Mouse (Mus musculus): ENCODE results near the gene Smad5. TPM values are rescaled to one million over a fixed set of nuclear protein-coding genes. Genes with fewer than 3 reads are reported as not detected.
A peak's percentile ranks its signal among the peaks of the same experiment; 100 is the strongest.

The Smad5 gene
- polyA plus RNA-seq, 1 experiment from 2014 or later: 26.5 TPM

DNA sequence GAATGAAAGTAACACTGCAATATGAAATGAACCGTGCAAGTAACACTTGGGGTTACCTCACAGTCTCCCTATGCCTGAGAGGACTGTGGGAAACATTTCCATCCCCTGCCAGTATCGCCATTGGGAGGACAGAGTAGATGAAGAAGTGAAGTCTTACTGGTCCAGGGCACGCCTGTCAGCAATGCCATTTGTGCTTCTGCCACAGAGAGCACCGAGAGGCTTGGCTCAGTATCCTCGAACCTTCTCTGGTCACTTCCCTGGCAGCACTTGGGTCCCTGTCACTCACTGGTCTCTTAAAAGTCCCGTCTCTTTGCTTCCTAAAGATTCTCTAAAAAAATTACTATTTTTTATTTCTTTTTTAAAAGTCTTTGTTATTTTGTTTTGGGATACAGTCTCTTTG is 37.7 kb downstream of the Smad5 start:
- peaks cover 35% of the 10 kb centered on the region for H3K36me3 ChIP-seq
- H3K4me2 ChIP-seq (replicated peaks): no peak overlapping the region
- H3K27ac ChIP-seq: no peak overlapping the region
- H3K9ac ChIP-seq (replicated peaks): no peak overlapping the region
- 89% methylated on average over 6 of the region's 6 CpGs for WGBS
- H3K4me1 ChIP-seq (replicated peaks): no peaks in the 10 kb centered on the region
- H3K9me3 ChIP-seq: no peaks in the 10 kb centered on the region
- no peak for ATAC-seq
- no peak overlapping the region for H3K4me3 ChIP-seq (replicated peaks)
- H3K27me3 ChIP-seq: no peaks in the 10 kb centered on the region

DNA sequence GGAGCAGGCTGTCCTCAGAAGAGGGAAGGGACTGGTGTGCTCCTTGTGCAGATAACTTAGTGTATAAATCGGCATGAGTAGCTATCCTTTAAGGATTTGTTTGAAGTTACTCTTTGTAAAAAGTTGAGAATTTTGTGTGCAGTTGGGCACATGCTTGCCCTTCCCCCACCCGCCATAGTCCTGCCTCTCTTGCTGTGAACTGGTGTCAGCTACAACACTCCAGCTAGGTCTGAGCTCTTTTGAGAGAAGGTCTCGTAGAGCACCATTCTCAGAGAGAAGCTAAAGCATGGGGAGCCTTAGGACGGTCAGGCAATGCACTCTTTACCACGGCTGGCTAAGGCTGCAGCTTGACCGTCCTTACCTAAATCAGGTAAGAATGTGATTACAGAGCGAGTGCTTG is 38.9 kb downstream of the Smad5 start:
- no peak for ATAC-seq
- 82% methylated on average over 7 of the region's 7 CpGs for WGBS
- H3K27me3 ChIP-seq: no peaks in the 10 kb centered on the region
- peaks cover 29% of the 10 kb centered on the region for H3K36me3 ChIP-seq
- H3K9me3 ChIP-seq: no peaks in the 10 kb centered on the region
- H3K4me2 ChIP-seq (replicated peaks): no peak overlapping the region
- no peak overlapping the region for H3K27ac ChIP-seq
- H3K4me1 ChIP-seq (replicated peaks): no peaks in the 10 kb centered on the region
- H3K4me3 ChIP-seq (replicated peaks): no peak overlapping the region
- no peak overlapping the region for H3K9ac ChIP-seq (replicated peaks)

DNA sequence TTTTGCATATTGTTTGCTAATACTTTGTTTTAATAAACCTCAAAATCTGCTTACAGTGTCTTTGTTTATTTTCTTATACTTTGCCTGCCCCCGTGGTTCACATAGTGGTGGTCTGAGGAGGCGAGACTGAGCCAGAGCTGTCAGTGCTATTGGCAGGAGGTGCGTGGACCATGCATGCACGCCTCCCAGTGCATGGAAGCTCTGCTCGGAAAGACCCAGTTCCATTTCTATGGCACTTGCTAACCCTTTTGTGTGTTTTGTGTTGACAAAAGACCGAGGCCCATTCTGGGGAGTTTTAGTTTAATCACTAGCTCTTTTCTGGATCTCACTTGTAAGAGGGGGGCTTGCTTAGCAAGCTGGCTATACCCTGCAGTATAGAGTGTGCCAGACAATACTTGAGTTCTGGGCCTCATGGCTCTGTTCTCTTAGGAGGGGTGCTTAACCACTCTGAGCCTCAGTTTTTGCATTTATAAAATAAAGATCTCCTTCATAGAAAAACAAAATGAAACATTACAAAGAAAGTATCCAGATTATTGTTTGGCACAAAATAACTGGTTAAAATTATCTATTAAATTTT is 39.6 kb downstream of the Smad5 start:
- Histone ChIP-seq H3K27me3 (no peaks in the 10 kb centered on the region), H3K4me1 (replicated peaks) (no peaks in the 10 kb centered on the region), H3K4me3 (replicated peaks) (no peak overlapping the region), H3K4me2 (replicated peaks) (no peak overlapping the region), H3K9ac (replicated peaks) (no peak overlapping the region), H3K27ac (no peak overlapping the region), H3K9me3 (no peaks in the 10 kb centered on the region), H3K36me3 (peaks cover 22% of the 10 kb centered on the region)
- 0 out of 2 replicates have a peak, but pooled peaks have one; percentile 37 for ATAC-seq
- WGBS: 40% methylated on average over 6 of the region's 6 CpGs

DNA sequence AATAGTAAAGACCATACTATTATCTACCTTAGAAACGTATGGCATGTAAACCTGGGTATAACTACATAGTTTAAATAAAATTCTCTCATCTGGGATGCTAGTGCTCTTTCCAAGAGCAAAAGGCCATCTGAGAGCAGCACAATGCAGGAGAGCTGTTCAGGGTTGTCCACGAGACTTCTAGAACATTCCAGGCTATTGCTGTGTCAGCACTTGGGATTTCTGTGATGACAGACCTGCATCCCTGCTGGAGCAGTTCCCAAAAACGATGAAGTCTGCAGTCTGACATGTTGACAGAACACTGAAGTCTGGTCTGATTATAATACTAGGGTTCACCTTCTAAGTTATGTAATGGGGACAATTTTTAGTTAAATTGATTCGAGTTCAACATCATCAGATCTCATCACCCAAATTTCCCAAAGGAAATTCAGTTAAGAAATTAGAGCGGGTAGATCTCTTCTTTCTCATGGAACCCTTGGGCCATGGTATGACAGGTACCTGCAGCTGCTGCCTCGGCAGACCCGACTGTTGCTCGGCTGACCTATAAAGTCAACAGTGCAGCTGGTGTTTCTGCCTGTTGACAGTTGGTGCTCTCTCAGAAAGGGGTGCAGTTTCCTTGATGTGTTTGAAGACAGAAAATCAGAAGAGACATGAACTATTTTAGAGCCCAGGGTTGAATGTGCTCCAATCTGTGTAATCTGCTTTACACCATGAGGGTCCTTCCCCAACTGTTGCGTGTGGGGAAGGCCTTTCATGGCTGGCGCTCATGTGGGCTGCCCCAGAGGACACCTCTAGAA is 44.1 kb downstream of the Smad5 start:
- no peak overlapping the region for H3K27ac ChIP-seq
- H3K27me3 ChIP-seq: peaks cover 18% of the 10 kb centered on the region
- H3K4me2 ChIP-seq (replicated peaks): no peak overlapping the region
- no peak for ATAC-seq
- no peaks in the 10 kb centered on the region for H3K9me3 ChIP-seq
- 83% methylated on average over 10 of the region's 10 CpGs for WGBS
- H3K4me1 ChIP-seq (replicated peaks): peaks cover 2% of the 10 kb centered on the region
- H3K9ac ChIP-seq (replicated peaks): no peak overlapping the region
- no peak overlapping the region for H3K4me3 ChIP-seq (replicated peaks)
- no peaks in the 10 kb centered on the region for H3K36me3 ChIP-seq

DNA sequence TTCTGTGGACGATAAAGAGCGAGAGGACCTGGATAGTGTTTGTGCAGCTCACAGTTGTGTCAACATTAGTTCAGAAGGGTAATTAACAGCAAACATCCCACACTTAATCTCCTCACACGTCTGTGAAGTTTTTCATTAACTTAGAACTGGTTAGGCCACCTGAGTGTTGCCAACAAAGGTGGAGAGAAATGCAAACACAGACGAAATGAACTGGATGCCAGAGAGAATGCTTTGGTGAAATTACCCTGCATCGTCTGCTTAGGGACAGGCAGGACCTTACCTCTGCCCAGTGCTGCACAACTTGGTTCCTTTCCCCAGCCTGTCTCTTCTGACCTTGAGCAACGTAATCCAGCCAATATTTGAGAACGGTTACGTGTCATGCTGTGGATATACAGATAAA is 44.7 kb downstream of the Smad5 start:
- 80% methylated on average over 8 of the region's 8 CpGs for WGBS

DNA sequence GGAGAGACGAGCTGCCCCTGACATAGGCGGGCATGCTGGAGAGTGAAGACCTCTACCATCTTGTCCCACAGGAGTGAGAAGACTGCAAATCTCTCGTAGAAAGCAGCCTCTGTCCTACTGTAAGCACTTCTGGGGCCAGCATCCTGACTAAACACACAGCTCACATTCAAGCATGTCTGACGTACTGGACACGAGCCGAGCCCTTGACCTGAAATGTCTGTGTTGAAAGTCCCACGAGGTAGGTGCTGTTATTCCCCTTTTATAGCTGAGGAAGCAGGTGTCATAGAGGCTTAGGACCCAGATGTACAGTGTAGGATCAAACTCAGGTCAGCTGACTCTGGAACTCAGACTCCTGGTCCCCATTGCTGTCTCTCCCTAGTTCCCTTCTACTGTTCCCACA is 46.6 kb downstream of the Smad5 start:
- Histone ChIP-seq H3K36me3 (no peaks in the 10 kb centered on the region), H3K4me2 (replicated peaks) (no peak overlapping the region), H3K27ac (no peak overlapping the region), H3K4me1 (replicated peaks) (peaks cover 21% of the 10 kb centered on the region), H3K4me3 (replicated peaks) (no peak overlapping the region), H3K9me3 (no peaks in the 10 kb centered on the region), H3K9ac (replicated peaks) (no peak overlapping the region), H3K27me3 (peaks cover 43% of the 10 kb centered on the region)
- WGBS: 91% methylated on average over 7 of the region's 7 CpGs
- ATAC-seq: no peak

More for the DNA sequence above, 44.7 kb downstream of the Smad5 start:
- peaks cover 24% of the 10 kb centered on the region for H3K27me3 ChIP-seq
- H3K9ac ChIP-seq (replicated peaks): no peak overlapping the region
- no peak overlapping the region for H3K4me3 ChIP-seq (replicated peaks)
- no peak for ATAC-seq
- H3K4me1 ChIP-seq (replicated peaks): peaks cover 8% of the 10 kb centered on the region
- H3K4me2 ChIP-seq (replicated peaks): no peak overlapping the region
- no peak overlapping the region for H3K27ac ChIP-seq
- H3K9me3 ChIP-seq: no peaks in the 10 kb centered on the region
- H3K36me3 ChIP-seq: no peaks in the 10 kb centered on the region

DNA sequence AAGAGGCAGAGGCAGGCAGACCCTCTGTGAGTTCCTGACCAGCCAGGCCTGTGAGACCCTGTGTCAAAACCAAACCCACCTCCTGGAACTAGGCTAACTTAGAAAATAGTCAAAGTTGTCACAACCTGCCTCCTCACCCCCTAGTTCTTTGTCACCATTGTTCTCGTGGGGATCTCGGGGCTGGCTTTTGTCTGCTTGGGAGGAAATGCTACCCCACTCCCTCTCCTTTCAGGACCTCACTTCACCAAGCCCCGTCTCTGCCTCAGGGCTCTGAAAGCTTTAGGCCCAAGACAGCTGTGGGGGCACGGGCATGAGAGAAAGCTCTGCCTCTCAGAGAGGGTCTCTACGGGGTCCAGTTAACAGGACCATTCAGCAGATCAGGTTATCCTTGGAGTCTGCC is 49.0 kb downstream of the Smad5 start:
- no peak for ATAC-seq
- Histone ChIP-seq H3K27me3 (peaks cover 64% of the 10 kb centered on the region), H3K4me1 (replicated peaks) (peaks cover 21% of the 10 kb centered on the region), H3K9me3 (no peaks in the 10 kb centered on the region), H3K27ac (no peak overlapping the region), H3K9ac (replicated peaks) (no peak overlapping the region), H3K4me2 (replicated peaks) (peak overlapping the region; percentile 86), H3K4me3 (replicated peaks) (no peak overlapping the region), H3K36me3 (no peaks in the 10 kb centered on the region)
- 13% methylated on average over 5 of the region's 5 CpGs for WGBS

DNA sequence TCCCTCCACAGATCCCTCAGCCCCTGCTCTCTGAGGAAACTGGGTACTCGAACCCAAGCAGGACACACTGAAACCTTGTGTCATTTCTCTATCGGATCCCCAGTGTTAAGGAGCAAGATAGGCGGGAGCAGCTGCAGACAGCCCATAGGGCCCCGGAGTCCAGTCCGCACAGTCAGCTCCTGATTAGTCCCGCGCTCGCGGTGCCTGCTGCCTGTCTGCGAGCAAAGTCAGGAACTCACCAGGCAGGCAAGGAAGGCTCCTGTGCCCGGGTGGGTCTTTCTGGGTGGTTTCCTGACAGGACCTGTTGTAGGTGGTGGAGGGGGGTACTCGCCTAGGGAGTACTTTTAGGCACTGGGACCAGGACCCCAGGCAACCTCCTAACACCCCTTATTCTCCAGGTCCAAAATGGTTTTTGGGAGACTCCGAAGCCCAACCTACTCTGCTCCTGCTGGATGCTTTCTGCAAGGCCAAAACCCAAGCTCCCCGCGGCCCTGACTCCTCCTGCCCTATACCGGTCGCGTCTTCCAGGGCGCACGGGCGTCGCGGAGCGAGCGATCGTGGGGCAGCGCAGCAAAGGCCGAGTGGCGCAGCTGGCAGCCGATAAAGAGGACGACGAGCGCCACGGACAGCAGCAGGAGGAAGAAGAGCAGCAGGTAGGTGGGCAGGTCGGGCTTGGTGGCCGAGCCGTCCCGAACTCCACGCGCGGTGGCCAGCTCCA is 49.8 kb downstream of the Smad5 start:
- Histone ChIP-seq H3K27me3 (peaks cover 64% of the 10 kb centered on the region), H3K4me2 (replicated peaks) (peak overlapping the region; percentile 86), H3K9me3 (no peaks in the 10 kb centered on the region), H3K36me3 (no peaks in the 10 kb centered on the region), H3K4me1 (replicated peaks) (peaks cover 21% of the 10 kb centered on the region), H3K27ac (no peak overlapping the region), H3K9ac (replicated peaks) (peak overlapping the region; percentile 62), H3K4me3 (replicated peaks) (peak overlapping the region; percentile 49)
- ATAC-seq: peak; percentile 72
- under 1% methylated on average over 41 of the region's 41 CpGs for WGBS

DNA sequence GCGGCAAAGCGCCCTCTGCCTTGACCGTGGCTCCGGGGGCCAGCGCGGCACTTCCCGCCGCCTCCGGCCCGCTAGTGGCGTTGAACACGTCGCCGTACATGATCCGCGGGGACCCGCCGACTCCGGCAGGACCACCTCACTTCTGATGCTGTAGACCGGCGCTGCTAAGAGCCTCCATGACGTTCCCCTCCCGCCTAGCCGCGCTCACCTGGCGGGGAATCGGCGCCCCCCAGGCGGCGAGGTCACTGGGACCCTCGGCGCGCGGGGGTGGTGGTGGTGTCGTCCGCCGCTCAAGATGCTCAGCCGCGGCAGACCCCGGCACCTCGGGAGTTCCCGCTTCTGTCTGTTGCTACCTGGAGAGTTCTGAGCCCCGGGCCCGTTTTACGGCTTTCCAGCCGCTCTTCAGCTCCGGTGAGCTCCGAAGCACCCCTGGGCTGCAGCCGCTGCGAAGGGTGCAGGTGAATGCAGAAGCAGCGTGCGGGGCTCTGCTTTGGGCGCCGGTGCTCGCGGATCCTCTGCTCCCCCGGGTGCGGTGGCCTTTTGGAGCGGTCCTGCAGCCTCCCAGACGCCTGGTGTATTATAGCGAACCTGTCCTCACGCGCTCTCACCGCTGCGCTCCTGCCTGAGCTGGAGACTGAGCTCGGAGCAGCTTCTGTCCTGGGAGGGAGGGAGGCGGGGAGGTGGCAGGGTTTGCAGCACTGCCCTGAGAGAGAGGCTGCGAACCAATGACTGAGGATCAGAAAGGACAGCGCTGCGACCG is 50.6 kb downstream of the Smad5 start, which contains the start of gene Gm45623:
Gm45623 (minus strand) TSS at position 636 of the 760 bp plus-strand sequence.
- H3K4me2 ChIP-seq (replicated peaks): peak within 1 kb of the TSS; percentile 86
- H3K27ac ChIP-seq: no peak within 1 kb of the TSS
- no peaks in the 10 kb centered on the region for H3K9me3 ChIP-seq
- no peaks in the 10 kb centered on the region for H3K36me3 ChIP-seq
- peak within 1 kb of the TSS; percentile 62 for H3K9ac ChIP-seq (replicated peaks)
- under 1% methylated on average over 70 of the region's 71 CpGs for WGBS
- peak; percentile 15; the same call in 1 of the 2 replicates for ATAC-seq
- peaks cover 21% of the 10 kb centered on the region for H3K4me1 ChIP-seq (replicated peaks)
- H3K4me3 ChIP-seq (replicated peaks): peak within 1 kb of the TSS; percentile 49
- peaks cover 64% of the 10 kb centered on the region for H3K27me3 ChIP-seq

DNA sequence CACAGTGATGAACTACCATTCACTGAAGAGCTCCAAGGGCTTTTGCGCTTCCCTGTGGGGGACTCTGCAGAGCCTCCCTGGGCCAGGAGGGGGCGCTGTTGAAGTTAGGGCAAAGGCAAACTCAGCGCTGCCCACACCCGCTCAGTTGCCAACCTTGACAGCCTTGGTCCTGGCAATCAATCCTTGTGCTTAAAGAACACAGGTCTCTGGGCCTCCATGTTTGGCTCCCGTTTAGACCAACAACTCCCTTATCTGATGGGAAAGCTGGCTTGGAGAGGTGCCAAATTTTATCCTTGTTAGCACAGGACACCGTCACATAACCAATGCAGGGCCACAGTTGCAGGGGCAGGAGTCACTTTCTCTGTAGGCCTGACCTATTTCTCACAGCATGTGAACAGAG is 53.1 kb downstream of the Smad5 start:
- Histone ChIP-seq H3K4me3 (replicated peaks) (no peak overlapping the region), H3K9me3 (no peaks in the 10 kb centered on the region), H3K9ac (replicated peaks) (no peak overlapping the region), H3K36me3 (no peaks in the 10 kb centered on the region), H3K27me3 (peaks cover 57% of the 10 kb centered on the region), H3K4me1 (replicated peaks) (peaks cover 21% of the 10 kb centered on the region), H3K4me2 (replicated peaks) (no peak overlapping the region), H3K27ac (no peak overlapping the region)
- no peak for ATAC-seq
- 66% methylated on average over 6 of the region's 6 CpGs for WGBS

DNA sequence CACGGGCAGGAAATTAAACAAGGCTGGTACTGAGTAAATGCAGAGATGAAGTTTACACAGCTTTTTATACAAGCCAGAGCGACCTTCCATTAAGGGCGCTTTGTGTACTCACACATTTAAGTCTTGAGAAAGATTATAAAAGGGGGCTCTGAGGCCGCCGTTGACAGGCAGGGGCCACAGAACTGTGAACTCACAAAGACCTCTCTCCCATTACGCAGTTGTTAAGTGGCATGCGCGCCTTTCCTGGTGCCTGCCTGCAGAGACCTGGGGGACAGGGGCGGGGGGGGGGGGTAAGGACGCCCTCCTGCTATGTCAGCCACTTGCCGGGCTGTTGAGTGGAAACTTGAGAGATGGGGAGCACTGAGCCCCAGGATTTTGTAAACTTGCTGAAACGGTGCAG is 54.4 kb downstream of the Smad5 start:
- Histone ChIP-seq H3K36me3 (no peaks in the 10 kb centered on the region), H3K4me3 (replicated peaks) (no peak overlapping the region), H3K27me3 (peaks cover 44% of the 10 kb centered on the region), H3K4me2 (replicated peaks) (no peak overlapping the region), H3K27ac (no peak overlapping the region), H3K9ac (replicated peaks) (no peak overlapping the region), H3K9me3 (no peaks in the 10 kb centered on the region), H3K4me1 (replicated peaks) (peaks cover 18% of the 10 kb centered on the region)
- no peak for ATAC-seq
- WGBS: 65% methylated on average over 12 of the region's 12 CpGs

Data from midbrain, embryonic 13.5 days (tissue).